Mouse (Mus musculus) lung, adult 2 months (tissue): ENCODE measurements at regions not wholly inside any gene's neighbourhood (a gene's known extent, or its start where the extent isn't known, plus 50 kb on each side); places are given as distances from the start of the nearest gene placed in this dataset.

Experiments
- DNase-seq: peaks from one replicate; pipeline ENCODE4 v3.0.0; 2022
- H3K4me1 ChIP-seq: fragments of 200-500 bp; 2 replicates; pipeline ENCODE4 v1.6.1; 2011; ENCODE audit warnings: low read length; ENCODE audit not compliant: control insufficient read depth, insufficient read depth
- H3K4me3 ChIP-seq: fragments of 200-500 bp; replicated peaks from 2 replicates; pipeline ENCODE3; 2011; ENCODE audit warnings: low read depth, mild to moderate bottlenecking, control low read depth, low read length; ENCODE audit errors: extremely low read depth
- CTCF ChIP-seq: fragments of 200-500 bp; IDR thresholded peaks from 2 replicates; pipeline ENCODE4 v1.5.1; 2011; ENCODE audit warnings: mild to moderate bottlenecking, low read length, control low read depth; ENCODE audit not compliant: insufficient read depth
- POLR2A ChIP-seq: fragments of 200-500 bp; IDR thresholded peaks from 2 replicates; pipeline ENCODE4 v1.6.1; 2011; ENCODE audit warnings: low read depth, mild to moderate bottlenecking, control low read depth, low read length, borderline replicate concordance; ENCODE audit errors: extremely low read depth
- WGBS: fragments of 180-500 bp; shearing (Covaris S2); methylation state at CpG from one replicate; pipeline ENCODE4 v1.1.7; 2018; 5-methylcytosine and 5-hydroxymethylcytosine counted together

DNA sequence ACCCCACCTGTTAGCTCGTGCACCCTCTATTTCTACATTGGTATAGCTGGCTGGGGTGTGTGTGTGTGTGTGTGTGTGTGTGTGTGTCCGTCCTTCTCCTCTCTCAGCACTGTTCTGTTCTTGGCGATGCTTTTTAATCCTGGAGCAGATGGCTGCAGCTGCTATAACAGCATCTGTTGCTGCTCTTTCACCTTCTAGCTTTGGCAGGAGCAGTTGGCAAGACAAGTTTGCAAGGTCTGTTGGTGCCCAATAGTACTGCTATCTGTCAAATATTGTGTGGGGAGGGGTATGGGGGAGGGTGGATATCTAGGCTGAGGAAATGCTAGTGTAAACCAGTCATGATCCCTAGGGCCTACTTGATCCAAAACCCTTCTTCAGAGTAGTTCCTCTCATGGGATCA, 120.9 kb upstream of the AI593442 start:
- 57% methylated on average over 3 of the region's 3 CpGs for WGBS
- Histone ChIP-seq H3K4me1 (no peaks in the 10 kb centered on the region), H3K4me3 (no peak overlapping the region)
- TF ChIP-seq POLR2A = no peak
- TF ChIP-seq CTCF = no peak
- no peak for DNase-seq

DNA sequence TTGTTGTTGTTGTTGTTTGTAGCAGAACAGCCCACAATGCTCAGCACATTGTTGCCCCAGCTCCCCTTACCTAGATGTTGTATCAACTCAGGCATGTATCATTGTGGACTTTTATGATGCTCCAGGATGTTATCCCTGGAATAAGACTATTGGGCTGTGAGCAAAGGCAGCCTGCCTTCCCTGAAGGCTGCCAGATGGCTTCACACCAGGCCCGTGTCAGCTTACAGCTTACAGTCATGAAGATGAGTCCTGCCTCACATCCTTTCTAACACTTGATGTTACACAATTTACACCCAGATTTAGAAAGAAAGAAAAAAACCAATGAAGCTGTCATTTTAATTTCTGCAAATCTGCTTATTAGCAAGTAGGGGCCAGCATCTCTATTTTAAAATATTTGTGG, 113.0 kb upstream of the AI593442 start:
- no peak for DNase-seq
- TF ChIP-seq CTCF = no peak
- no peak for TF ChIP-seq POLR2A
- Histone ChIP-seq H3K4me1 (no peaks in the 10 kb centered on the region), H3K4me3 (no peak overlapping the region)
- WGBS = 43% methylated on average over 1 of the region's 1 CpGs

GRCm38 (mm10) chr9:52782520-52782919, 102.9 kb upstream of the AI593442 start:
- no peak for TF ChIP-seq POLR2A
- no peak for TF ChIP-seq CTCF
- no peak for DNase-seq
- no peak overlapping the region for H3K4me3 ChIP-seq
- H3K4me1 ChIP-seq = no peaks in the 10 kb centered on the region
- WGBS = 85% methylated on average over 3 of the region's 3 CpGs

GRCm38 (mm10) chr9:52776542-52776941, 97.0 kb upstream of the AI593442 start:
- 40% methylated on average over 6 of the region's 6 CpGs for WGBS
- TF ChIP-seq POLR2A = no peak
- no peak for TF ChIP-seq CTCF
- no peaks in the 10 kb centered on the region for H3K4me1 ChIP-seq
- DNase-seq = no peak
- H3K4me3 ChIP-seq = no peak overlapping the region

DNA sequence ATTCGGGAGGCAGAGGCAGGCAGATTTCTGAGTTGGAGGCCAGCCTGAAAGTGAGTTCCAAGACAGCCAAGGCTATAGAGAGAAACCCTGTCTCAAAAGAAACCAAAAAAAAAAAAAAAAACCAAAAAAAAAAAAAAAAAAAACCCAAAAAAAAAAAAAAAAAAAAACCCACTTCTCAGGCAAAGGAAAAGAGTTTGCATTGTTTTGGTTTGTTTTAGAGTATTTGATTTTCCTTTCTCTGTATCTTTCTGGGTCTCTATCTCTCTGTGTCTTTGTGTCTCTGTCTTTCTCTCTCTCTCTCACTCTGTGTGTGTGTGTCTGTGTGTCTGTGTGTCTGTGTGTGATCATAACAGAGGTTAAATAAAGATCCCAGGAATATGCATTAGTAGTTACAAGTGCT, 95.7 kb upstream of the AI593442 start:
- 97% methylated on average over 1 of the region's 1 CpGs for WGBS
- no peak overlapping the region for H3K4me3 ChIP-seq
- no peak for TF ChIP-seq CTCF
- TF ChIP-seq POLR2A = no peak
- no peak for DNase-seq
- no peaks in the 10 kb centered on the region for H3K4me1 ChIP-seq

DNA sequence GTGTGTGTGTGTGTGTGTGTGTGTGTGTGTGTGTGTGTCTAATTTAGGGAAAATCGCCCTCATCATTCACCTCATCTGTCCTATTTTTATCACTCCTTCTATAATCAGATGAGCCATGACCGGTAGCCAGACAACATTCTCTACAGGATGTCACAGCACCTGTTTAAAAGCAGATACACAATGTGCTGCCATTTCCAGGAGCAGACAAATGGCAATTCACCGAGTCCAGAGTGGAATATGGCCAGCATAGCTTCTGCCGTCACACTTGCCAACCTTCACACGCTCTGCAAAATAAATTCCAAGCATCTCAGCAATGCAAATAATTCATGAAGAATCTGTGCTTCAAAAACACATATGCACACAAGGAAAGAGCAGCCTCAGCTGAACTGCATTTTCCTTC, 88.5 kb upstream of the AI593442 start:
- Histone ChIP-seq H3K4me3 (no peak overlapping the region), H3K4me1 (no peaks in the 10 kb centered on the region; the same call in 1 of the 2 replicates)
- DNase-seq = no peak
- no peak for TF ChIP-seq POLR2A
- no peak for TF ChIP-seq CTCF
- 57% methylated on average over 5 of the region's 5 CpGs for WGBS

- DNase-seq = no peak
- TF ChIP-seq POLR2A (no peak), CTCF (no peak)
- no peak overlapping the region for H3K4me3 ChIP-seq
- no peaks in the 10 kb centered on the region; the same call in 1 of the 2 replicates for H3K4me1 ChIP-seq
- WGBS = 64% methylated on average over 5 of the region's 5 CpGs
These were observed 86.2 kb upstream of the AI593442 start for GRCm38 (mm10) chr9:52765809-52766208.

- H3K4me3 ChIP-seq = no peak overlapping the region
- DNase-seq = no peak
- no peaks in the 10 kb centered on the region for H3K4me1 ChIP-seq
- no peak for TF ChIP-seq POLR2A
- no peak for TF ChIP-seq CTCF
- WGBS = 68% methylated on average over 6 of the region's 6 CpGs
These were observed 83.3 kb upstream of the AI593442 start for GRCm38 (mm10) chr9:52762836-52763235.

DNA sequence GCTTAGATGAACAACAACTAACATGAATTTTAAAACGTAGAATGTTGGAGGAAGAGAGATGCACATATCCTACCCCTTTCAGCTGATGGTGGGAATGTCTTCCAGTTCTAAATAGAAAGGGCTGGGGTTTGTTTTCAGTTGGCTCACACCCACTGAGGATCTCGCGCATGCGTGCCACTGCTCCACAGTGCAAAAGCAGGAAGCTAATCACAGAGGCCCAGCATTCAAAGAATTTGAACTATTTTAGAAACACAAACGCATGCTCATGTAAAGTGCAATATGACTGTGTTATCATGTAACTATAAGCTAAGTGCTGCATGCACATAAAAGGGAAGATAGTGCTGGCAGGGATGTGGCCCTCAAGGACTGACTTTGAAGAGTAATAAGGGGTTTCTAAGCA, 81.7 kb upstream of the AI593442 start:
- no peak overlapping the region for H3K4me3 ChIP-seq
- TF ChIP-seq CTCF (no peak), POLR2A (no peak)
- WGBS = 50% methylated on average over 5 of the region's 5 CpGs
- H3K4me1 ChIP-seq = no peaks in the 10 kb centered on the region
- DNase-seq = no peak

DNA sequence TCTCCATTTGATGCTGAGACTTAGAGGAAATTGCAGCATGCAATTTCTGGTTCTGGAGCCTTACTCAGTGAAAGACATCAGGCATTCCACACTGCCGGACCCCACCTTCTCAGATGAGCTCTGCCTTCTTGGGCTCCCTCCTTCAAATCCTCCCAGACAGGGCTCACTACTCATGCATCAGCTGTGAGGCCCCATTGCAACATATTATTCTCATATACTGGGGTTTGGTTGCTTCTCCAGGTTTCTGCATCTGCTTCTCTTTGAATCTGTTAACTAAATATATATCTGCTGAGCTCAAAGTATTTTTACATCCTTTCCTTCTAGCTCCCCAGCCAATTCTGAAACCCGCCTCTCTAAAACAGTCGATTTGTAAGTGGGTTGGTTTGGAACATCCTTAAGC, 68.8 kb upstream of the AI593442 start:
- DNase-seq = no peak
- Histone ChIP-seq H3K4me1 (no peaks in the 10 kb centered on the region), H3K4me3 (no peak overlapping the region)
- WGBS = 79% methylated on average over 3 of the region's 3 CpGs
- TF ChIP-seq POLR2A (no peak), CTCF (no peak)

DNA sequence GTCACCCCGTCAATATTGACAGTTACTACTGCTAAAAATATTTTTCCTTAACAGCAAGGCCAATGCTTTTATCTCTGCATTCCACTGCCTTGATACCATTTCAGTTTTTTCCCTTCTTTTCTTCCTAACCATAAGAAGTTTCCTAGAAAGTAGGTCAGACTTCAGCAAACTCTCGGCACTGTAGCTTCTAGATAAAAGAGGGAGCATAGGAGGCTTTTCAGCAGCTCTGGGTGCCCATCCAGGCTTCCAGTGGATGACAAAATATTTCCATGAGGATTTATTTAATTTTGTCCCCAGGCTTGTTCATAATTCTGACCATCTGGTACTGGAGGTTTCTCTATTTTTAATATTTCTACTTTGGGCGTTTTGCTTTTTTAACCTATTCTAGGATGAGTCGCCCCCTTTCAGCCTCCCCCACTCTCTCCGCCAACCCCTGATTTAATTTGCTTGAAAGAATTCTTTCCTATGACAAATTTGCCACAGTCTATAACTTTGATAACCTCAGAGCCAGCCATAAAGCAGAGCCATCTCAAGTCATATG, 59.0 kb upstream of the AI593442 start:
- Histone ChIP-seq H3K4me3 (no peak overlapping the region), H3K4me1 (no peaks in the 10 kb centered on the region)
- DNase-seq = no peak
- 76% methylated on average over 5 of the region's 5 CpGs for WGBS
- no peak for TF ChIP-seq POLR2A
- no peak for TF ChIP-seq CTCF
